Mouse (Mus musculus) monocyte, adult 5-6 weeks (primary cell): ENCODE measurements around the gene Prelp. TPM values are rescaled to one million over a fixed set of nuclear protein-coding genes. Genes with fewer than 3 reads are reported as not detected.

Experiments used
- ATAC-seq: fragments of 153-309, 156-312 bp; replicated peaks from 2 replicates; pipeline ENCODE4 v1.8.0; 2017; ENCODE audit warnings: mild to moderate bottlenecking; ENCODE audit not compliant: low TSS enrichment, insufficient number of reproducible peaks, severe bottlenecking, poor library complexity, low FRiP score
- total RNA-seq: library from RNA; stranded (forward); fragments of 200-1000, 200-491, 200-594 nt; gene quantifications from 3 replicates; pipeline ENCODE4 v1.2.3, GENCODE M21; 2017

Prelp gene
- total RNA-seq, 1 experiment from 2014 or later, result not detected

DNA sequence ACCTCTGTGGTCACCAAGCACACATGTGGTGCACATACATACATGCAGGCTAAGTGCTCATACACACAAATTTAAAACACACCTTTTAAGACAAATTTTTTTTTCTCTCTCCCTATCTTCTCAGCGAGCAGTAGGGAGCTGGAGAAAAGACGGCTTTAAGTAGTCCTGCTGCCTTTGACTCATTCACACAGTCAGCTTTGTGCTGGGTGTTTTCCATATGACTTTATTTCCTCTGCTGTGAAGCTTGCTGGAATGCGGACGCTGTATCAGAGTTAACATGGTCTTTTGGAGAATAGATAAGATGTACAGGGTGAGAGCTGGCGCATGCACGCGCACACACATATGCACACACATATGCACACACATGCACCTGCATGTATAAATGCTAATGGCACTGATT is 11.1 kb downstream of the Prelp start:
- ATAC-seq, result no peak

DNA sequence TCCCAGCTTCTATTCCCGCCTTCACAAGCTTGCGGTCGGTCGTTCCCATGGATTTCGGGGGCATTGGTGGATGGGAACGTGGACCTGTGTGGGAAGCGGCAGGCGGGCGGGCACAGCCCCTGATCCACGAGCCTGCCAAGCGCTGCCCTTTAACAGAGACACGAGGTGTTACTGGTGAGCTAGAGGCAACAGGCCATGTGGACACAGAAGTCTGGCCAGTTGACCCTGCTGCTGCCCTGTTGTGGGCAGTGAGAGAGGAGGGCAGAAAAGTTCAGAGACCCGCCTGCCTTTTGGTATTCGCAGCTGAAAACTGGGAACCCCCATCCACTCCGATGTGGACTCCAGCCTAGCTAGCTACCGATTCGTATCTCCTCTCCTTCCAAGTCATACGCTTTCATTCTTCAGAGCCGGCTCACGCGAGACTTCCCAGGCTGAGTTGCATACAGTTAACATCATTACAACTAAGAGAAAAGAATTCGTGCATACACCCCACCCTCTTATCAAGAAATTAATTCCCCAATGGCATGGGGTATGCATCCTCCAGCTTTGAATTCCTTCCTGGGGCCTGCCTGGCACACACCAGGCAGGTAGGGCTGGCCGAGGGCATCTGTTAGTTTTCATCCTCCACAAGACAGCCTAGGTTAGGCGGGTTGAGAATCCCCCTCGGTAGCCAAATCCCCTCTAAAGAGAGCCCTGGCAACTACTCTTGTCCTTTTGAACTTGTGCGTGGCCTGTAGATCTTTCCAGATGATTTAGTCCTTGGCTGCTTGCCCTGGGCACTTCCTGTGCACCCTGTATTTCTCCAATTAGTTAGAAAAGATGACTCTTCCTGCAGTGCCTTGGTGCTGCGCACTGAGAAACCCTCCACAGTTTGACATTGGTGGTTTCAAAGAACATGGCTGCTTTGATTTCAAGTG is 12.3 kb downstream of the Prelp start:
- no peak for ATAC-seq

- ATAC-seq, result no peak
These were observed 13.1 kb downstream of the Prelp start, which contains the start of gene Optc for GRCm38 (mm10) chr1:133907949-133908658. TSS of gene Optc (minus strand) at chr1:133907999.

- no peak for ATAC-seq
These were observed 14.8 kb downstream of the Prelp start for GRCm38 (mm10) chr1:133906420-133906819.

DNA sequence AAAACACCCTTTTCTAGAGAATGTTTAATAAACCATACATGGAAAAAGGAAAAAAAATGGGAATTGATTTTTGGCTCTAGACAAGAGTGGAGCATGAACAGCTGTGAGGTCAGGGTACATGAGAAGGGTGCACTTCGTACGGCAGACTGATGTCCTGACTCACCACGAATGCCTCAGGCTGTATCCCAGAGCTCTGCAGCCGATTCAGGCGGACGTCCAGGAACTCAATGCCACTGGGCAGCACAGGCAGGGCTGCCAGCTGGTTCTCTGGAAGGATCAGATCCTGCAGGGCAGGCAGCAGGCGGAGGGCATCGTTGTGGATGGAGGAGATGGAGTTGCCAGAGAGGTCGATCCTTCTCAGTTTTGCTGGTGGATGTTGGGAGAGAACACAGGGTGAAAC is 20.4 kb downstream of the Prelp start:
- no peak for ATAC-seq

DNA sequence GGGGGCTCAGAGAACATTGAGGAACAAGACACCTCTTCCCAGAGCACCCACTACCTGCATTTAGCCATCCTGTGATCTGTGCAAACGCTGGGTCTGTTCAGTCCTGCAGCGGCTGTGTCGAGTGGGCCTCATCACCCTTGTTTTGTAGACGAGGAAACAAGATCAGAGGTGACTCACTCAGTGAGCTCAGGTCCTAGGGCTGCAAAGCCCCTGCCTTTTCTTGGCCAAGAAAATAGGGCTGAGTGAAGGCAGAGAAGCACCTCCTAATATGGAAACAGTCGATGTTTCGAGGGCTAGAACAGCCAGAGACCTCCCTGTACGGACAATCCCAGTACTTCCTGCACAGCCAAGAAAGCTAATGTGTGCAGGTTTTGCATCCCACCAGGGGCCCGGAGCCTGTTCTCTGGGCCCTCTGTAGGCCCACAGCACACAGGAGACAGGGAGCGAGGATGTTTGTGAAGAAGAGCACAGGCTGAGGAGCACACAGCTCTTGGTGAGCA is 22.1 kb downstream of the Prelp start:
- no peak for ATAC-seq

GRCm38 (mm10) chr1:133897293-133897692 is 23.9 kb downstream of the Prelp start:
- no peak for ATAC-seq

- ATAC-seq, result no peak
These were observed 29.7 kb downstream of the Prelp start for GRCm38 (mm10) chr1:133891489-133891888.

DNA sequence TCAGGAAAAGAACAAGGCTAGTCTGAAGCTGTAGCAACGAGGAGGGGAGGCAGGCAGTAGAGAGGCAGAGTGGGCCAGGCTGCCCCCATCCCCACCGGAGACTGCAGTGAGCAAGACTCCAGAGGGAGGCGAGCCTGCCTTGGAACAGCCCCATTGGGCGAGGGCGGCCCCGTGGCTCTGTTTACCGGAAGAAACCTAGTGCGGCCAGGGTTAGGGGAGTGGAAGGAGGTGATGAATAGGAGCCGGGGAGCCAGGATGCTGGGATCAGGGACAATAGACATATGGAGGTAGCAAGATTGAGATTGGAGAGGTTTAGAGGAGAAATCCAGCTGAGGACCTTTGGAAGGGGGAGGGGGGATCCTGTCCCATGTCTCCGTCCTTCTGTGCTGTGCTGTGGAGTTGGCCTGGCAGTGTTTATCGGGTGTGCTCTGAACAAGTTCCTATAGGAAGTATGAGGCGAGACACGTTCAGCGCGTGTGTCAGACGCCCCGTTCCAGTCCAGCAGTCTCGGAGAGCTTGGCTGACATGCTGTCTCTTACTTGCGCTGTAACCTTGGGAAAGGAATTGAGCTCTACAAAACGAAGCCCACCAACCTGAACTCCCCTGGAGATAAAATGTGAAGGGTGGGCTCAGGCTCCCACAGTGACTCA is 31.1 kb downstream of the Prelp start:
- no peak for ATAC-seq

DNA sequence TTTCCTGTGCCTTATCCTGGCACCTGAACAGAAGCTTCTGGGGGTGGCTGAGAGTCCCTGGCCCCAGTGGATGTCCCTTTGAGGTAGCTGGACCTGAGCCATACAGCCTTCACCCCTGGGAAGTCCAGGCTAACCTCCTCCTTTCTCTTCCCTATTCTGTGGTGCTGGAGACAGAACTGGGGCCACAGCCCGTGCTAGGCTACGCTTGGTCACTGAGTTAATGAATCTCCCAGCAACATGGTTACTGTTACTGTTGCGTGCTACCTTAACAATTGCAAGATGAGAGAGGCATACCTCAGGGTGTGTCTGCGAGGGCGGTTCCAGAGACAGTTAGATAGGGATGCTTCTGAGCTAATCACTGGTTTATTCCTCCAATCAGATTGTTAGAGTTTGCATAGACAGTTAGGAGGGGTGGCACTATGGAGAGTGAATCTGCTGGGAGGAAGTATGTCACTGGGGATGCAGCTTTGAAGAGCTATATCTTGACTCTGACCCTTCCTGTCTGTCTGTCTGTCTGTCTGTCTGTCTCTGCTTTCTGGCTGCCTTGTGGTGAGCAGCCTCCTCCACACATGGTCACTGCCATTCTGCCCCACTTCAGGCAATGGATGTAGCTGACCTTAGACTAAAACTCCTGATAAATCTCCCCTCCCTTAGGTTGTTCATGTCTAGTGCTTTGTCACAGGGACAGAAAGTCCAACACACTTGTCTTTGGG is 33.5 kb downstream of the Prelp start:
- no peak for ATAC-seq

DNA sequence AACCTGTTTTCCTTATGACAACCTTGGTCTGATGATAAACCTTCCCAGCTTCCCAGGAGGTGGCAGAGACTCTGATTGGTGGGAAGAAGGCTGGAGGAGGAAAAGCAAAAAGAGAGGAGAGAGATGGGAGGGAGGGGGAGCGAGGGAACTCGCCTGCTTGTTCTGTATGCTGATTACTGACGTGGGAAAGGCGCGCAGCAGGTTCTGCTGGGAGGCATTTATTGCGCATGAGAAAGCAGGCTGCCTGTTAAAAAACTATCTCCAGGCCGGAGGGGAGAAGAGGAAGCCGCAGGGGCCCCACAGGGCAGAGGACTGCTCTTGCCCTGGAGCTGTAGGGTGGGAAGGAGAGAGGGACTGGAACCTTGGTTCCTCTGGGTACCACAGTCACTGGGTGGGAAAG is 34.2 kb downstream of the Prelp start:
- no peak for ATAC-seq

DNA sequence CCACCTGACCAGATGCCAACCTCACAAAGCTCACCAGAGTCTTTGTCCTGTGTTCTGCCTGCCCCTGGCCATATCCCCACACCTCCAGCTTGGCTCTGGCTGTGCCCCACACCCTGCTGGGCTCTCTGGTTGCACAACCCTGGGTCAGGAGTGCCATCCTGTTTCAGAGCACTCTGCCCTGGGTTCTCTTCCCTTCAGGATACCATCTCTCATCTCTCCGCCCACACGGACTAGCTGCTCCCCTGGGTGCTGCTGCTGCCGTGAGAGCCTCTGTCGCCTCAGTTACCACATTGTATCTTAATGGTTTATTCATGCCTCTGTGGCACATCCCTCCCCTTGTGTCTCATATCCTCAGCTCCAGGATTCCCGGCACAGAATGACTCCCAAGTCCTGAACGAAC is 34.8 kb downstream of the Prelp start:
- ATAC-seq, result no peak

GRCm38 (mm10) chr1:133885811-133886210 is 35.4 kb downstream of the Prelp start:
- ATAC-seq, result no peak

GRCm38 (mm10) chr1:133884746-133885145 is 36.5 kb downstream of the Prelp start:
- ATAC-seq, result no peak

- no peak for ATAC-seq
These were observed 37.1 kb downstream of the Prelp start for GRCm38 (mm10) chr1:133884090-133884489.

GRCm38 (mm10) chr1:133882283-133883217 is 38.7 kb downstream of the Prelp start:
- no peak for ATAC-seq

DNA sequence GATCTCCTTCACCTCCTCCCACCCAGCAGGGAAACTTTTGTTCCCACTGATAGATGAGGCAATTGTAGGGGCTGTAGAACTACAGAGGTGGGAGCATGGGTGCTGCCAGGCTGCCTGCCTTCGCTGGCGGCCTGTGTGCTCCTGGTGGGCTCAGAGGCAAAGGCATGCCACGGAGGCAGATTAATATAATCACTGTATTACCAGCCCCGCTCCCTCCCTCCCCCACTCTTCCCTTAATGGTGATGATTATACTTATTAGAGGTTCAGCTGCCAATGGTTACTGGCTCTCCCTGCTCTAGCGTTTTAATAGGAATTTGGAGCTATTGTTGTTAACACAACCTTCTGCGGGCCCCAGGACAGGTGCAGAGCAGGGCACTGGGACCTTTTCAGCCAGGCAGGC is 39.4 kb downstream of the Prelp start:
- no peak for ATAC-seq
